Mouse (Mus musculus): ENCODE results near the gene Siah2.

Gene Siah2

GRCm38 (mm10) chr3:58695507-58695906, 3.3 kb upstream of the Siah2 start:
- no peak for DNase-seq (ENCODE audit: low read depth, low spot score)

GRCm38 (mm10) chr3:58695044-58695443, 2.8 kb upstream of the Siah2 start:
- no peak for DNase-seq (ENCODE audit: low read depth, low spot score)

GRCm38 (mm10) chr3:58693331-58693730, 1.1 kb upstream of the Siah2 start:
- DNase-seq (ENCODE audit: low read depth, low spot score), result no peak

GRCm38 (mm10) chr3:58691374-58691939, 743 bp downstream of the Siah2 start:
- DNase-seq (ENCODE audit: low read depth, low spot score), result peak; percentile 74

- DNase-seq (ENCODE audit: low read depth, low spot score), result peak; percentile 95
Measured at GRCm38 (mm10) chr3:58690619-58691373, 1.4 kb downstream of the Siah2 start.

- DNase-seq (ENCODE audit: low read depth, low spot score), result no peak
Measured at GRCm38 (mm10) chr3:58689721-58690120, 2.5 kb downstream of the Siah2 start.

GRCm38 (mm10) chr3:58689105-58689504, 3.1 kb downstream of the Siah2 start:
- peak; percentile 27 for DNase-seq (ENCODE audit: low read depth, low spot score)

GRCm38 (mm10) chr3:58688551-58688950, 3.6 kb downstream of the Siah2 start:
- no peak for DNase-seq (ENCODE audit: low read depth, low spot score)

- DNase-seq (ENCODE audit: low read depth, low spot score), result no peak
Measured at GRCm38 (mm10) chr3:58686922-58687284, 5.3 kb downstream of the Siah2 start.

- DNase-seq (ENCODE audit: low read depth, low spot score), result peak; percentile 28
Measured at GRCm38 (mm10) chr3:58686206-58686921, 5.8 kb downstream of the Siah2 start.

- DNase-seq (ENCODE audit: low read depth, low spot score), result no peak
Measured at GRCm38 (mm10) chr3:58685396-58685795, 6.8 kb downstream of the Siah2 start.

- no peak for DNase-seq (ENCODE audit: low read depth, low spot score)
Measured at GRCm38 (mm10) chr3:58683346-58683745, 8.9 kb downstream of the Siah2 start.

GRCm38 (mm10) chr3:58682336-58682735, 9.9 kb downstream of the Siah2 start:
- no peak for DNase-seq (ENCODE audit: low read depth, low spot score)

- DNase-seq (ENCODE audit: low read depth, low spot score), result no peak
Measured at GRCm38 (mm10) chr3:58681831-58682230, 10.4 kb downstream of the Siah2 start.

- DNase-seq (ENCODE audit: low read depth, low spot score), result no peak
Measured at GRCm38 (mm10) chr3:58680943-58681637, 11.1 kb downstream of the Siah2 start.

- peak; percentile 38 for DNase-seq (ENCODE audit: low read depth, low spot score)
Measured at GRCm38 (mm10) chr3:58679996-58680395, 12.2 kb downstream of the Siah2 start.

GRCm38 (mm10) chr3:58678905-58679304, 13.3 kb downstream of the Siah2 start:
- DNase-seq (ENCODE audit: low read depth, low spot score), result no peak

- no peak for DNase-seq (ENCODE audit: low read depth, low spot score)
Measured at GRCm38 (mm10) chr3:58678384-58678783, 13.8 kb downstream of the Siah2 start.

- DNase-seq (ENCODE audit: low read depth, low spot score), result peak; percentile 48
Measured at GRCm38 (mm10) chr3:58677615-58678014, 14.6 kb downstream of the Siah2 start.

GRCm38 (mm10) chr3:58673295-58673694, 18.9 kb downstream of the Siah2 start:
- no peak for DNase-seq (ENCODE audit: low read depth, low spot score)

- DNase-seq (ENCODE audit: low read depth, low spot score), result no peak
Measured at GRCm38 (mm10) chr3:58672481-58673183, 19.6 kb downstream of the Siah2 start.

All from brain, adult 2 months (tissue).